ENCODE assay signal across 28 mouse cellular contexts in the genomic region with DNA sequence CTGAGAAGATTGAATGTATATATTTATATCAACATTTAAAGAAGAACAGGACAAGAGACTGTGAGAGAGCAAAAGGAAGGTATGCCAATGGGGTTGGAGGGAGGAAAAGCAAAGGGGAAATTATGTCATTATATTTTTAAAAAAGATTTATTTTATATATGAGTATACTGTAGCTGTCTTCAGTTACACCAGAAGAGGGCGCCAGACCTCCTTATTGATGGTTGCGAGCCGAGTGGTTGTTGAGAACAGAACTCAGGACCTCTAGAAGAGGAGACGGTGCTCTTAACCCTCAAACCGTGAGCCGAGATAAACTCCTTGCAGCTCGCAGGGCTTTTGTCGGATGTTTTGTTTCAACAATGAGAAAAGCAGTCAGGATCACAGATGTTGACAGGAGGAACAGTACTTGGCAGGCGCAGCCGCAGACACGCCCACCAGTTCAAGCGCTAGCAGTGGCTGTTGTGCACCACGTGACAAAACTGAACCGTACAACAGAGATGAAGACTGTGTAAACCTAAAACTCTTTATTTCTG.
DNase-seq lines count a peak whose midpoint lies in the region; ATAC-seq and TF ChIP-seq lines count a peak whose summit lies in the region.
"Had no signal": no experiment of that assay in that cellular context is flagged by ENCODE, and none has a peak within 500 bp of the region (broad histone marks: within the 10 kb centered on the region; RNA-seq: fewer than 3 reads in every experiment).

No protein-coding gene starts in this region.

- H3K9ac ChIP-seq in kidney, postnatal 0 days (ENCODE audit: low read depth, low read length) = no peak overlapping the region
- H3K9ac ChIP-seq in ES-E14 (ENCODE audit: insufficient read depth, low read depth, low read length, poor library complexity, severe bottlenecking) = peak overlapping the region; percentile 59; the same call in 1 of the 2 replicates
- H3K9ac ChIP-seq in midbrain, embryonic 13.5 days (replicated peaks) = no peak overlapping the region
- H3K9ac ChIP-seq: forebrain, embryonic 13.5 days; heart, embryonic 12.5 days; hindbrain, embryonic 13.5 days; limb, embryonic 13.5 days; lung, embryonic 15.5 days; neural tube, embryonic 12.5 days had no signal

- no peaks in the 10 kb centered on the region for H3K27me3 ChIP-seq in kidney, postnatal 0 days (ENCODE audit: insufficient read depth, low read length)
- no peaks in the 10 kb centered on the region; the same call in 1 of the 2 replicates for H3K27me3 ChIP-seq in kidney, adult 2 months (replicated peaks; ENCODE audit: control insufficient read depth, insufficient read depth, low read length)
- H3K27me3 ChIP-seq in midbrain, embryonic 13.5 days = no peaks in the 10 kb centered on the region
- H3K27me3 ChIP-seq: forebrain, embryonic 13.5 days; heart, embryonic 12.5 days; limb, embryonic 13.5 days; lung, embryonic 15.5 days; neural tube, embryonic 12.5 days had no signal

- no peaks in the 10 kb centered on the region for H3K36me3 ChIP-seq in kidney, postnatal 0 days (ENCODE audit: insufficient read depth, low read length)
- H3K36me3 ChIP-seq in kidney, adult 2 months (ENCODE audit: control insufficient read depth, insufficient read depth, low read length) = no peaks in the 10 kb centered on the region
- no peaks in the 10 kb centered on the region for H3K36me3 ChIP-seq in ES-E14 (ENCODE audit: control insufficient read depth, insufficient read depth, low read length, poor library complexity, severe bottlenecking)
- no peaks in the 10 kb centered on the region for H3K36me3 ChIP-seq in midbrain, embryonic 13.5 days
- H3K36me3 ChIP-seq: G1E; heart, embryonic 12.5 days; hindbrain, embryonic 13.5 days; limb, embryonic 13.5 days; lung, embryonic 15.5 days; neural tube, embryonic 12.5 days had no signal

- no peaks in the 10 kb centered on the region for H3K4me1 ChIP-seq in kidney, postnatal 0 days (replicated peaks; ENCODE audit: insufficient read depth, low read length)
- no peaks in the 10 kb centered on the region for H3K4me1 ChIP-seq in kidney, adult 2 months (ENCODE audit: control insufficient read depth, insufficient read depth, low read length)
- H3K4me1 ChIP-seq in ES-E14 (ENCODE audit: control insufficient read depth in 2 of 2, insufficient read depth in 2 of 2, low read length in 2 of 2, poor library complexity in 1 of 2) = no peaks in the 10 kb centered on the region
- no peaks in the 10 kb centered on the region for H3K4me1 ChIP-seq in midbrain, embryonic 13.5 days (replicated peaks)
- H3K4me1 ChIP-seq: forebrain, embryonic 13.5 days; heart, embryonic 12.5 days; limb, embryonic 13.5 days; lung, embryonic 15.5 days; neural tube, embryonic 12.5 days had no signal

- WGBS in kidney, postnatal 0 days = 82% methylated on average over 14 of the region's 14 CpGs
- WGBS in kidney, adult 2 months = 85% methylated on average over 14 of the region's 14 CpGs
- 86% methylated on average over 14 of the region's 14 CpGs for whole genome bisulfite sequencing in midbrain, embryonic 13.5 days

- H3K9me3 ChIP-seq in kidney, postnatal 0 days (replicated peaks; ENCODE audit: low read length) = no peaks in the 10 kb centered on the region
- no peaks in the 10 kb centered on the region for H3K9me3 ChIP-seq in ES-E14 (ENCODE audit: control insufficient read depth, insufficient read depth, low read depth, low read length)
- no peaks in the 10 kb centered on the region for H3K9me3 ChIP-seq in midbrain, embryonic 13.5 days
- H3K9me3 ChIP-seq: forebrain, embryonic 13.5 days; G1E; heart, embryonic 12.5 days; hindbrain, embryonic 13.5 days; limb, embryonic 13.5 days; lung, embryonic 15.5 days; neural tube, embryonic 12.5 days had no signal

- H3K27ac ChIP-seq in kidney, postnatal 0 days = no peak overlapping the region
- H3K27ac ChIP-seq in kidney, adult 2 months (ENCODE audit: insufficient read depth, low read depth, low read length) = no peak overlapping the region
- no peak overlapping the region for H3K27ac ChIP-seq in ES-E14 (ENCODE audit: insufficient read depth, low read depth, low read length, poor library complexity, severe bottlenecking)
- H3K27ac ChIP-seq in midbrain, embryonic 13.5 days = no peak overlapping the region
- H3K27ac ChIP-seq: forebrain, embryonic 13.5 days; hindbrain, embryonic 13.5 days; limb, embryonic 13.5 days; lung, embryonic 15.5 days; neural tube, embryonic 12.5 days had no signal

- peak; percentile 24; the same call in 1 of the 2 replicates for TF ChIP-seq CTCF in kidney, postnatal 0 days (IDR thresholded peaks at IDR 0.05; ENCODE audit: low read depth)
- TF ChIP-seq CTCF in kidney, adult 2 months (conservative IDR thresholded peaks at IDR 0.05; ENCODE audit: insufficient read depth, insufficient read length, low read depth, low read length) = no peak

- DNase-seq in kidney, postnatal 0 days (ENCODE audit: low spot score) = no peak
- no peak for DNase-seq in kidney, adult 2 months
- peak; percentile 33 for DNase-seq in 416B (ENCODE audit: low read depth)
- DNase-seq in ES-E14 (ENCODE audit: low read depth, low spot score) = peak; percentile 36
- peak; percentile 33 for DNase-seq in WW6 (ENCODE audit: low read depth, low spot score)
- no peak for DNase-seq in heart, adult 8-10 months (ENCODE audit: low spot score)
- DNase-seq: adrenal gland, postnatal 14 days; cerebellum, adult 11-12 months; cerebellum, adult 9-11 months; gastrocnemius, postnatal 36 days; heart, adult 18-20 months; heart, postnatal 4 days; kidney, adult 11 months; layer of hippocampus, adult 9-11 months; right cerebral cortex, postnatal 4 days; thymus, postnatal 14 days had no signal

- no peak overlapping the region for H3K4me2 ChIP-seq in kidney, postnatal 0 days (ENCODE audit: low read length)
- no peak overlapping the region for H3K4me2 ChIP-seq in midbrain, embryonic 13.5 days (replicated peaks)
- H3K4me2 ChIP-seq: forebrain, embryonic 13.5 days; heart, embryonic 12.5 days; hindbrain, embryonic 13.5 days; limb, embryonic 13.5 days; liver, embryonic 11.5 days; lung, embryonic 15.5 days; midbrain, embryonic 11.5 days; neural tube, embryonic 12.5 days had no signal

- no peak for ATAC-seq in kidney, postnatal 0 days (replicated peaks; ENCODE audit: low FRiP score, low read depth)
- no peak for ATAC-seq in midbrain, embryonic 13.5 days
- ATAC-seq in megakaryocyte-erythroid progenitor cell, adult 5-6 weeks (replicated peaks; ENCODE audit: low FRiP score, low TSS enrichment, poor library complexity, severe bottlenecking) = no peak
- ATAC-seq: forebrain, embryonic 13.5 days had no signal

- H3K4me3 ChIP-seq in kidney, postnatal 0 days (replicated peaks; ENCODE audit: low read depth, low read length) = no peak overlapping the region
- no peak overlapping the region for H3K4me3 ChIP-seq in kidney, adult 2 months (ENCODE audit: insufficient read depth, low read depth, low read length)
- peak overlapping the region; percentile 48 to 77; a peak in 3 of 4 replicates for H3K4me3 ChIP-seq in ES-E14 (ENCODE audit: insufficient read depth in 1 of 2, low read depth in 1 of 2, low read length in 2 of 2, poor library complexity in 1 of 2, severe bottlenecking in 1 of 2)
- H3K4me3 ChIP-seq in midbrain, embryonic 13.5 days (replicated peaks) = no peak overlapping the region
- H3K4me3 ChIP-seq: forebrain, embryonic 13.5 days; heart, embryonic 12.5 days; hindbrain, embryonic 13.5 days; limb, embryonic 13.5 days; lung, embryonic 15.5 days; myocyte; neural tube, embryonic 12.5 days had no signal

- TF ChIP-seq POLR2A in kidney, adult 2 months (IDR thresholded peaks at IDR 0.05; ENCODE audit: low read depth, low read length) = no peak

- in situ Hi-C loops in ES-E14 (cut with MboI; ENCODE audit: low sequenced_read_pairs in 2 of 2, unreplicated experiment in 2 of 2) = loop anchor here in 1 of 2 experiments (10.0 kb wide), 1 partner anchor 228 kb away; no protein-coding TSS in a partner anchor

TF ChIP-seq in ES-E14, 5 proteins besides CTCF, POLR2A, EP300 and RAD21:
- TF ChIP-seq ZNF384 (IDR thresholded peaks at IDR 0.05; ENCODE audit: low read depth, low read length) (no peak), MAFK (IDR thresholded peaks at IDR 0.05; ENCODE audit: insufficient read depth, low read depth, low read length) (no peak), CHD2 (IDR thresholded peaks at IDR 0.05; ENCODE audit: low read depth, low read length) (no peak), HCFC1 (IDR thresholded peaks at IDR 0.05; ENCODE audit: borderline replicate concordance, insufficient read depth, low read length) (no peak), ZC3H11A (IDR thresholded peaks at IDR 0.05; ENCODE audit: borderline replicate concordance, low read depth, low read length) (no peak; the same call in 1 of the 2 replicates)

Comparison
In these comparisons a context has a peak if more than half of its experiments do, and no peak if none do; other contexts are left out.
1. DNase-seq: peak in 416B (single experiment), ES-E14 (single experiment) and WW6 (single experiment); none in kidney, postnatal 0 days (single experiment), kidney, adult 2 months (single experiment) and heart, adult 8-10 months (single experiment).
2. H3K4me3 ChIP-seq: peak in ES-E14 (2 of 2); none in kidney, postnatal 0 days (single experiment), kidney, adult 2 months (single experiment) and midbrain, embryonic 13.5 days (single experiment).